Mouse (Mus musculus) heart, adult 2 months (tissue): ENCODE results near the gene Synm. TPM values are rescaled to one million over a fixed set of nuclear protein-coding genes. Genes with fewer than 3 reads are reported as not detected.

Experiments used
- DNase-seq, 2 experiments: peaks; one replicate each; pipeline ENCODE4 v3.0.0; 2021
- H3K27ac ChIP-seq: fragments of 200-600 bp; 2 replicates; pipeline ENCODE4 v1.8.1; 2022
- H3K27me3 ChIP-seq: fragments of 200-500 bp; 2 replicates; pipeline ENCODE4 v1.6.1; 2012; ENCODE audit warnings: mild to moderate bottlenecking, low read length, inconsistent platforms, mixed read lengths; ENCODE audit not compliant: control insufficient read depth, insufficient read depth
- H3K36me3 ChIP-seq: fragments of 200-500 bp; 2 replicates; pipeline ENCODE4 v1.6.1; 2012; ENCODE audit warnings: low read length, inconsistent platforms; ENCODE audit not compliant: control insufficient read depth, insufficient read depth
- H3K4me1 ChIP-seq: fragments of 200-500 bp; 2 replicates; pipeline ENCODE4 v1.6.1; 2011; ENCODE audit warnings: low read length; ENCODE audit not compliant: control insufficient read depth, insufficient read depth
- H3K4me3 ChIP-seq: fragments of 200-600 bp; 2 replicates; pipeline ENCODE4 v1.8.1; 2022
- H3K79me2 ChIP-seq: fragments of 200-500 bp; replicated peaks from 2 replicates; pipeline ENCODE4 v1.6.1; 2012; ENCODE audit warnings: mild to moderate bottlenecking, inconsistent platforms, low read length, moderate library complexity, mixed read lengths; ENCODE audit not compliant: control insufficient read depth, insufficient read depth
- H3K9ac ChIP-seq: fragments of 200-500 bp; 2 replicates; pipeline ENCODE4 v1.6.1; 2012; ENCODE audit warnings: low read depth, mild to moderate bottlenecking, control low read depth, inconsistent platforms, low read length, mixed read lengths
- CTCF ChIP-seq: fragments of 200-600 bp; IDR thresholded peaks from 2 replicates; pipeline ENCODE4 v1.8.1; 2022; ENCODE audit warnings: antibody characterized with exemption, mild to moderate bottlenecking, moderate library complexity
- EP300 ChIP-seq: fragments of 200-500 bp; IDR thresholded peaks from 2 replicates; pipeline ENCODE4 v1.6.1; 2011; ENCODE audit warnings: low read depth, low read length, control low read depth; ENCODE audit not compliant: insufficient read depth
- POLR2A ChIP-seq: fragments of 200-500 bp; IDR thresholded peaks from 2 replicates; pipeline ENCODE4 v1.6.1; 2011; ENCODE audit warnings: mild to moderate bottlenecking, low read depth, low read length, control low read depth; ENCODE audit not compliant: insufficient read depth
- WGBS: fragments of 180-500 bp; shearing (Covaris S2); methylation state at CpG from one replicate; pipeline ENCODE4 v1.1.7; 2018; 5-methylcytosine and 5-hydroxymethylcytosine counted together
- intact Hi-C: fragments of 180-260 bp; cut with DNase I; formaldehyde crosslinking; loops from one replicate; pipeline ENCODE4 v1.15.1; 2025
- long read RNA-seq: library from polyadenylated mRNA; stranded (forward); transcript quantifications from one replicate; pipeline ENCODE4 v2.0.0, GENCODE M21; 2021
- polyA plus RNA-seq: library from polyadenylated mRNA; depleted of rRNA; stranded (reverse); fragments of >200 nt; gene quantifications from 2 replicates; pipeline ENCODE4 v1.2.3, GENCODE M21; 2012; rRNA removed
- total RNA-seq, 2 experiments: library from RNA; stranded (reverse); gene quantifications; 2 replicates each; pipeline ENCODE4 v1.2.3; 2021

The Synm gene
- total RNA-seq (1 to 10 TPM; 8.3 TPM), polyA plus RNA-seq (2.6 and 4.3 TPM in 2 replicates)
- long read RNA-seq, full-length matches to known transcripts, result 1 of 2 reads
- long read RNA-seq, partial matches to known transcripts, result 1 of 2 reads
- long read RNA-seq, other reads (novel, unspliced or antisense), result 0 of 2 reads

DNA sequence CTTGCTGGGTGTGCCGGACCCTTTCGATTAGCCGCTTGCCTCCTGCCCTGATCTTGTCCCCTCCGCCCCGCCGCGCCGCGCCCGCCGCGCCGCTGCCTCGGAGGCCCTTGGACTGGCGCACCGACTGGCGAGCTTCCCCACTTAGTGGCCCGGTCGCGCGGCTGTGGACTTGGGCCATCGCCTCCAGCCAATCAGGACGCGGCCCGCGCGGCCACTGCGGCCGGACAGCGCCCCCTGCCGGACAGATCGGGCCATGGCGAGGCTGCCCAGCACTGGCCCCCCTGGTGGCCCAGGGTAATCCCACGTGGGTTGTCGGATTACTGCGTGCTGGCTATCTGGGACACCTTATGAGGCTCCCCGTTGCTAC is at the start of gene Synm:
Synm (minus strand) TSS at position 114 of the 367 bp plus-strand sequence.
- peaks cover 2% of the 10 kb centered on the region; the same call in 1 of the 2 replicates for H3K4me1 ChIP-seq
- peak within 1 kb of the TSS; percentile 77 for H3K27ac ChIP-seq
- H3K4me3 ChIP-seq, result peak within 1 kb of the TSS; percentile 82
- H3K36me3 ChIP-seq, result no peaks in the 10 kb centered on the region
- TF ChIP-seq CTCF (no peak; the same call in 1 of the 2 replicates), EP300 (0 out of 2 replicates have a peak, but pooled peaks have one; percentile 58), POLR2A (peak; percentile 32; the same call in 1 of the 2 replicates)
- under 1% methylated on average over 37 of the region's 37 CpGs for WGBS
- H3K79me2 ChIP-seq, result no peaks in the 10 kb centered on the region
- intact Hi-C loops, result loop anchor here (1.0 to 2.0 kb wide), 3 partner anchors 45 to 87 kb away; no protein-coding TSS in a partner anchor
- peak within 1 kb of the TSS; percentile 78 for H3K9ac ChIP-seq
- H3K27me3 ChIP-seq, result no peaks in the 10 kb centered on the region
- DNase-seq, result peak; percentile 94 to 98

DNA sequence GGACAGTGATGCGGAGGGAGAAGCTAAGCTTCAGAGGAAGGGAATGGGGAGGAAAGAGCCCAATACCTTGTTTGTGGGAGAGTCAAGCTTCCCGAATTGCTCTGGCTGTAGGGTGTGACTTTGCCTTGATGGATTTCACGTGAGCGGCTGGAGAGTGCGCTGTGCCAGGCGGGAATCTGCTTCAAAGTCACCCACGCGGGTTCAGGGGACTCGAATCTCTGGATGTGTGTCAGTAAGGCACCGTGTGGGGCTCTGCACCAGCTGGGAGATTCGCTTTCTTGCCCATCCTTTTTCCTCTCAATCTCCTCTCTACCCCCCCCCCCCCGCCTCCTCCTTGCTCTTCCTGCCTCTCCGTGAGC is 44.3 kb upstream of the Synm start:
- 16% methylated on average over 12 of the region's 13 CpGs for WGBS
- peak overlapping the region; percentile 19; the same call in 1 of the 2 replicates for H3K9ac ChIP-seq
- TF ChIP-seq CTCF, result no peak
- TF ChIP-seq POLR2A, result no peak
- no peak for TF ChIP-seq EP300
- H3K27ac ChIP-seq, result no peak overlapping the region; the same call in 1 of the 2 replicates
- no peaks in the 10 kb centered on the region for H3K27me3 ChIP-seq
- H3K79me2 ChIP-seq, result no peaks in the 10 kb centered on the region
- H3K4me3 ChIP-seq, result peak overlapping the region; percentile 35
- no peaks in the 10 kb centered on the region for H3K4me1 ChIP-seq
- intact Hi-C loops, result loop anchor here (1.0 to 5.0 kb wide), 4 partner anchors 159 to 498 kb away; no protein-coding TSS in a partner anchor
- DNase-seq, result no peak
- H3K36me3 ChIP-seq, result no peaks in the 10 kb centered on the region

DNA sequence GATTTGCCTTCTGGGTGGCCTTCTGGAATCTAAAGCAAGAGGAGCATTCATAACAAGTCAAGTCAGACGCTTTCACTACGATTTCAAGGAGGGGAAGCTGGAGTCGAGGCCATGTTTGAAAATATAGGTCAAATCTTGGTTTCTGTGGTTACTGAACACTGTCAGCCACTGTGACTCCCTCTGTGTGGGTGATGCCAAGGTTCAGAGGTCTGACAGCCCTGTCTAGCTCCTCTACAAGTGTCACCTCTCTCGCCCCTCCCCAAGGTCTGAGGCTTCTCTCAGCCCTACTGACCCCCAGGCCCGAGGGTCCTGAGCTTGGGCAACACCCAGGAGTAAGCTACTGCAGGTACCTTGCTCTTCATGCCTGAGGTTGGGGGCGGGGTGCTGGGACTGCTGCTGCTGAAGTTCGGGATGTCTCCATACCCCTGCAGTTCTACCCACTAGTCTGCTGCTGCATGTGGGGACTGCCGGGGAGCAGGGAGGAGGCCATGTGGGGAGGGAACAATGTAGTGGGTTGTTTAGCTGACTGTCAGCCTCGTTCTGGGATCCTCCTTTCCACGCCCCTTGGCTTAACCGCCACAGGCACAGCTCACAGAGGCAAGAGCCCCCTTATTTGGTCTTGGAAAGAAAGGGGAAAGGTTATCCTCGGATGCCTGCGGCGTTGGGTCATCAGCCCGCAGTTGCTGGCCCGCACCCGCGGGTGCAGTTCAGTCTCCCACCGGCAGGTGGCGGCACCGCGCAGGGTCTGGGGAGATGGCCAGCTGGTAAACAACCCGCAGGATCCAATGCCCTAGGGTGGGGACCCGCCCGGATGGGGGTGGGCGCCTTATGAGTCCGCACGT is 43.7 kb upstream of the Synm start:
- no peak for TF ChIP-seq POLR2A
- TF ChIP-seq EP300, result no peak
- TF ChIP-seq CTCF, result no peak; the same call in 1 of the 2 replicates
- H3K79me2 ChIP-seq, result no peaks in the 10 kb centered on the region
- H3K27ac ChIP-seq, result no peak overlapping the region; the same call in 1 of the 2 replicates
- peak; percentile 81 to 93 for DNase-seq
- 15% methylated on average over 28 of the region's 28 CpGs for WGBS
- H3K4me1 ChIP-seq, result no peaks in the 10 kb centered on the region
- no peaks in the 10 kb centered on the region for H3K27me3 ChIP-seq
- intact Hi-C loops, result loop anchor here (1.0 to 5.0 kb wide), 4 partner anchors 160 to 499 kb away; no protein-coding TSS in a partner anchor
- no peaks in the 10 kb centered on the region for H3K36me3 ChIP-seq
- H3K9ac ChIP-seq, result no peak overlapping the region
- H3K4me3 ChIP-seq, result peak overlapping the region; percentile 35

DNA sequence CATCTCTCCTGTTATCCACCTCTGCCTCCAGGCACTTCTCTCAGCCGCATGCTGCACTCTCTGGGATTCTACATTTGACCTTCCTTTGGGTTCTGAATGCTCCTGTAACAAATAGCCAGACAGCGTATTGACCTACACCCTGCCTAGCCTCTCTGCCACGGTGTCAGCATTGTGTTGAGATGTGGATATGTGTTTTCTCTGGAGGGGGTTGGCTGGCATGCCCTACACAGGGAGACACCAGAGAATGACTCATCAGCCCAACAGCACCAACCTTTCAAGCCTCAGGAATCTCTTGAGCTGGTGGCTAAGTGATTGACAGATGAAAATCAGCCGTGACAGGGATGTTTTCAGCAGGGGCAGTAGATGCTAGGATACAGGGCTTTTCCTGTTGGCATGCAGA is 41.5 kb upstream of the Synm start:
- Histone ChIP-seq H3K79me2 (no peaks in the 10 kb centered on the region), H3K4me1 (no peaks in the 10 kb centered on the region), H3K27me3 (no peaks in the 10 kb centered on the region), H3K36me3 (no peaks in the 10 kb centered on the region), H3K9ac (no peak overlapping the region), H3K27ac (no peak overlapping the region), H3K4me3 (no peak overlapping the region)
- DNase-seq, result no peak
- 75% methylated on average over 4 of the region's 4 CpGs for WGBS
- intact Hi-C loops, result loop anchor here (5.0 kb wide), 2 partner anchors 326 to 376 kb away; no protein-coding TSS in a partner anchor
- TF ChIP-seq CTCF, result no peak
- no peak for TF ChIP-seq EP300
- no peak for TF ChIP-seq POLR2A

DNA sequence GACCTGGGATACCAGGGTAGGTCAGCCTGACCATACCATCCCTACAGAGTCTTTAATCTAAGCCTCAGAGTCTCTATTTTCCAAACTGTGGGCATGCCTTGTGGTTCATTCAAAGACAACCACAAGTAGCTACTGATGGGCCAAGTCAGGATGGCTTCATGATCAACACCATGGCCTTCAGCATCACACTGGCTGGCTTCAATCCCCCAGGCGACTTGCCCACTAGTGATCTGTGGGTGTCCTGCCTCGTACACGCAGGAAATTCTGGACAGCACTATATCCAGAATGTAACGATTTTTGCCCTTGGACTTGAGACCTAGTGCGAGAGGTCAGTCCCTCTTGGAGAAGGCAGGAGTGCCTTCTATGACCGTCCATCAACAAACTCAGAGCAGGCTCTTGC is 41.0 kb upstream of the Synm start:
- TF ChIP-seq CTCF, result no peak
- TF ChIP-seq EP300, result no peak
- TF ChIP-seq POLR2A, result no peak
- H3K4me3 ChIP-seq, result no peak overlapping the region
- H3K36me3 ChIP-seq, result no peaks in the 10 kb centered on the region
- no peak overlapping the region for H3K9ac ChIP-seq
- no peak overlapping the region for H3K27ac ChIP-seq
- intact Hi-C loops, result loop anchor here (5.0 kb wide), 2 partner anchors 327 to 377 kb away; no protein-coding TSS in a partner anchor
- no peaks in the 10 kb centered on the region for H3K4me1 ChIP-seq
- no peaks in the 10 kb centered on the region for H3K27me3 ChIP-seq
- no peak for DNase-seq
- no peaks in the 10 kb centered on the region for H3K79me2 ChIP-seq
- 88% methylated on average over 6 of the region's 6 CpGs for WGBS
